Mouse (Mus musculus) thymus, adult 2 months (tissue): ENCODE measurements around the gene Rab23.

Experiments
- CTCF ChIP-seq: fragments of 200-500 bp; IDR thresholded peaks from 2 replicates; pipeline ENCODE4 v1.5.1; 2012; ENCODE audit warnings: mild to moderate bottlenecking, control low read depth, low read length, moderate library complexity, borderline replicate concordance; ENCODE audit not compliant: control insufficient read depth, poor library complexity, insufficient read depth; ENCODE audit errors: extremely low read depth
- POLR2A ChIP-seq: fragments of 200-500 bp; IDR thresholded peaks from 2 replicates; pipeline ENCODE4 v1.6.1; 2012; ENCODE audit warnings: mild to moderate bottlenecking, low read length, control low read depth, moderate library complexity; ENCODE audit not compliant: control insufficient read depth, poor library complexity, insufficient read depth; ENCODE audit errors: extremely low read depth

GRCm38 (mm10) chr1:33672083-33672482 lies 47.6 kb upstream of the Rab23 start:
- no peak for TF ChIP-seq CTCF
- TF ChIP-seq POLR2A: no peak
